Mouse (Mus musculus): ENCODE measurements around the gene Pcsk5. TPM values are rescaled to one million over a fixed set of nuclear protein-coding genes. Genes with fewer than 3 reads are reported as not detected.

Gene Pcsk5
- polyA plus RNA-seq, 1 experiment from 2014 or later, result 12.5 TPM

DNA sequence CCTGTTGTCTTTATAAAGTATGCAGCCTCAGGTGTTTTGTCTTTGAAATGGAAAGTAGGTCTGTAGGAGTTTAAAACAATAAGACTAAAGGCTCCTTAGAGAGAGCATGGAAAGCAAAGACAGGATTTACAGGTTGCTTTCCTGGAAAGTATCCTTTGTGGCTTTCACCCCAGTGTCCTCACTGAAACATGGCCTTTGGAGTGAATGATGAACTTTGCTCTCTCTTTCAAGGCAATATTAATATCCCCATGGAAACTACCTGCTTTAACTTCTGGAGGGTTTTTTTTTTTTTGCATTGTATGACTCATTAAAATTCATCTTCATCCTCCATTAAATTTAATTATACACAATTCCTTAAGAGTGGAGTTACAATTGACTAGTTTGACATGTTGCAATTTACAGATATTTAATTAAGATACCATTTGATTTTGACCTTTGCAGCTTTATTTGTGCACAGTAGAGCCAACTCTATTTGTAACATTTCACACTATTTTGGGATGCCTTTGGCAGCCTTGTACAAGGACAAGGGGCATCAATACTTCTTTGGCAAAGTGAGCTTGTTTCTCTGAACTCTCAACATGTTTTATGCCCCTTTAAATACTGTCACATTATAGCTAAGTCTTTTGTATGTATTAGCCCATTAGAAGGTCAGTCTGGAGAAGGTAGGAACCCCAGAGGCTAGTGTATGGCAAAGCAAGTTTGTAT, 283.9 kb downstream of the Pcsk5 start:
- H3K4me1 ChIP-seq, result no peaks in the 10 kb centered on the region
- H3K36me3 ChIP-seq (replicated peaks), result no peaks in the 10 kb centered on the region
- ATAC-seq (ENCODE audit: low FRiP score), result no peak
- no peak overlapping the region for H3K4me3 ChIP-seq (replicated peaks)
- no peak overlapping the region for H3K27ac ChIP-seq
- no peaks in the 10 kb centered on the region for H3K27me3 ChIP-seq
- no peak overlapping the region for H3K9ac ChIP-seq
- H3K9me3 ChIP-seq, result no peaks in the 10 kb centered on the region
- H3K4me2 ChIP-seq, result no peak overlapping the region

- Histone ChIP-seq H3K9ac (no peak overlapping the region), H3K4me1 (no peaks in the 10 kb centered on the region), H3K4me2 (no peak overlapping the region), H3K27ac (no peak overlapping the region), H3K9me3 (no peaks in the 10 kb centered on the region), H3K4me3 (replicated peaks) (no peak overlapping the region), H3K27me3 (no peaks in the 10 kb centered on the region), H3K36me3 (replicated peaks) (no peaks in the 10 kb centered on the region)
- 69% methylated on average over 4 of the region's 4 CpGs for WGBS
- ATAC-seq (ENCODE audit: low FRiP score), result no peak
Measured at GRCm38 (mm10) chr19:17528746-17529532, 308.5 kb downstream of the Pcsk5 start.

DNA sequence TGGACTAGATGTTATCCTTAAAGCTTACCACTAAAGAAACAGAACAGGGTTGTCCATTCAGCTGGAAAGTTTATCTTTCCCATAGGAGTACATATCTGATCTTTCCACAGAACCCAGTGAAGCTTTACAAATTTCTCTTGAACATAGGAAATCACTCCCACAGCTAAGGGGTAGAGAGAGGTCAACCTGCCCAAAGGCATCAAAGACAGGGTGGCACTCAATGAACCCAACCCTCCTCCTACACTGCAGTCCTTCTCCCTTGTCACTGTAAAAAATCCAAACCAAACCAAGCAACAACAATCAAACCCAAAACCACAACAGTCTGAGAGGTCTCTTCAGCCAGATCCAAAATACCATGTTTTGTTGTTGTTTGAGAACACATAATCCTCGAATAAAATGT, 311.9 kb downstream of the Pcsk5 start:
- Histone ChIP-seq H3K4me3 (replicated peaks) (no peak overlapping the region), H3K4me1 (no peaks in the 10 kb centered on the region), H3K9ac (no peak overlapping the region), H3K9me3 (no peaks in the 10 kb centered on the region), H3K27ac (no peak overlapping the region), H3K36me3 (replicated peaks) (no peaks in the 10 kb centered on the region), H3K4me2 (no peak overlapping the region), H3K27me3 (no peaks in the 10 kb centered on the region)
- ATAC-seq (ENCODE audit: low FRiP score), result no peak
- WGBS, result 85% methylated on average over 1 of the region's 1 CpGs

DNA sequence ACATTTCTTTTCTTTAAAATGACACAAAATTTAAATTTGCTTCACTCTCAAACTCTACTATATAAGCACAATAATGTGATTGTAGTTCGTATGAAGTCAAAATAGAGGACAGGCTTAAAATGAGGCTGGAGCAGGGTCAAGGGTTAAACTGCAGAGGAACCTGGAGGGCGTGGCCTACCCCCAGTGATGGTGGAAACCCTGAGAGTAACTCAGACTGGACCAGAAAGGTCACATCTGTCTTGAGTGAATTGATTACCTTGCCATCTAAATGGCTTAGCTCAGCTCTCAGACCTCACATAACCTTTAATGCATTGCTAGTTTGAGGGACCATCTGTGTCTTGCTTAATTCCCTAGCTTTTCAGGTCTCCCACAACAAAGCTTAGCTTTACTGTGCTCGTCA, 323.0 kb downstream of the Pcsk5 start:
- Histone ChIP-seq H3K9me3 (no peaks in the 10 kb centered on the region), H3K4me2 (no peak overlapping the region), H3K36me3 (replicated peaks) (no peaks in the 10 kb centered on the region), H3K4me1 (no peaks in the 10 kb centered on the region), H3K4me3 (replicated peaks) (no peak overlapping the region), H3K27me3 (no peaks in the 10 kb centered on the region), H3K27ac (no peak overlapping the region), H3K9ac (no peak overlapping the region)
- no peak for ATAC-seq (ENCODE audit: low FRiP score)
- 70% methylated on average over 3 of the region's 3 CpGs for WGBS

GRCm38 (mm10) chr19:17511283-17511682, 326.1 kb downstream of the Pcsk5 start:
- H3K36me3 ChIP-seq (replicated peaks), result no peaks in the 10 kb centered on the region
- no peak overlapping the region for H3K4me2 ChIP-seq
- no peaks in the 10 kb centered on the region for H3K4me1 ChIP-seq
- H3K9ac ChIP-seq, result no peak overlapping the region
- no peak overlapping the region for H3K27ac ChIP-seq
- no peak overlapping the region for H3K4me3 ChIP-seq (replicated peaks)
- H3K9me3 ChIP-seq, result no peaks in the 10 kb centered on the region
- H3K27me3 ChIP-seq, result no peaks in the 10 kb centered on the region
- WGBS, result 85% methylated on average over 5 of the region's 5 CpGs
- no peak for ATAC-seq (ENCODE audit: low FRiP score)

DNA sequence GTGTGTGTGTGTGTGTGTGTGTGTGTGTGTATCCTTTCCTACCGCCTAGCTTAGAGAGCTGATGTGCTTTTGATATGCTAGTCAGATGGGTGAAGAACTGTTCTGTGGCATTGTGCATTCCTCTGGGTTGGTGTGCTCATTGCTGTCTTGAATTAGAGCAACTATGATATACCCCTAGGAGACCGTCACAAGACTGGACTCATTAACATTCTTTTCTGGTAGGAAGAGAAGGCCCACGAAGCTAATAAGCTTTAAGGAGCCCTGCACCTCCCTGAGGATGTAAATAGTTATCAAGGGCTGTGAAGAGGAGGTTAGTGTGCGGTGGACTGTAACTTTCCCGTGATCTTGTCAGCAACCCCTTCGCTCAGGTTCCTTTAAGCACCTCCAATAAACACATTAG, 333.2 kb downstream of the Pcsk5 start:
- H3K36me3 ChIP-seq (replicated peaks), result no peaks in the 10 kb centered on the region
- no peaks in the 10 kb centered on the region for H3K4me1 ChIP-seq
- 59% methylated on average over 6 of the region's 6 CpGs for WGBS
- H3K27me3 ChIP-seq, result no peaks in the 10 kb centered on the region
- ATAC-seq (ENCODE audit: low FRiP score), result no peak
- H3K9me3 ChIP-seq, result no peaks in the 10 kb centered on the region
- no peak overlapping the region for H3K9ac ChIP-seq
- no peak overlapping the region for H3K4me3 ChIP-seq (replicated peaks)
- H3K27ac ChIP-seq, result no peak overlapping the region
- H3K4me2 ChIP-seq, result no peak overlapping the region

DNA sequence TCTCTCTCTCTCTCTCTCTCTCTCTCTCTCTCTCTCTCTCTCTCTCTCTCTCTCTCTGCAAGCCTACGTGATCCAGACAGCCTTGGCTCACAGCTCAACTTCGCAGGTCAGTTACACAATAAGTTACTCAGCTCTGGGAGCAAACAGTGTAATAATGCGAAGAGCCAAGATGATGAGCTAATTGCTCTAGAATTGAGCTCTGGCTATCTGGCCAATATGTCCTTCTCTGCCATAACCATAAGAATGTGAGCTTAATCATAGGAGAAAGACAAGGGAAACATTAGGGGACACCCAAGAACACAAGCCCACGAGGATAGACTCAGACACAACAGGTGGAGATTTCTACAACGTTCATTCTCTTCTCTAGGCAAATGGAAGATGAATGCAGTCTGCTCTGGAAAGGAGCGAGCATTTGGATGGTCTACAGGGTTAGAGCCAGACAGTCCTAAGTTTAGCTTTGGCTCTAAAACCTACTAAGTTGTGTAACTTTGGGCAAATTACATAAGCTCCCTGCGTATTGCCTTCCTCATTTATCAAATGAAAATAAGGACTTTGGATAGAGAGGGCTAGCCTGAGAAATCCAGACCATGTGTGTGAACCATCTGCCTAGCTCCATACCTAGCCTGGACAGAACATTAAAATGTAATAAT, 338.7 kb downstream of the Pcsk5 start:
- no peak overlapping the region for H3K27ac ChIP-seq
- no peak overlapping the region for H3K4me2 ChIP-seq
- 85% methylated on average over 7 of the region's 7 CpGs for WGBS
- no peak overlapping the region for H3K9ac ChIP-seq
- H3K36me3 ChIP-seq (replicated peaks), result no peaks in the 10 kb centered on the region
- no peak for ATAC-seq (ENCODE audit: low FRiP score)
- no peaks in the 10 kb centered on the region for H3K4me1 ChIP-seq
- no peaks in the 10 kb centered on the region for H3K9me3 ChIP-seq
- no peaks in the 10 kb centered on the region for H3K27me3 ChIP-seq
- H3K4me3 ChIP-seq (replicated peaks), result no peak overlapping the region

- H3K9ac ChIP-seq, result no peak overlapping the region
- H3K9me3 ChIP-seq, result no peaks in the 10 kb centered on the region
- peaks cover 15% of the 10 kb centered on the region for H3K4me1 ChIP-seq
- no peak overlapping the region for H3K4me2 ChIP-seq
- 96% methylated on average over 1 of the region's 1 CpGs for WGBS
- no peak overlapping the region for H3K4me3 ChIP-seq (replicated peaks)
- H3K36me3 ChIP-seq (replicated peaks), result no peaks in the 10 kb centered on the region
- H3K27ac ChIP-seq, result no peak overlapping the region
- no peaks in the 10 kb centered on the region for H3K27me3 ChIP-seq
- no peak for ATAC-seq (ENCODE audit: low FRiP score)
Measured at GRCm38 (mm10) chr19:17496131-17496530, 341.3 kb downstream of the Pcsk5 start.

DNA sequence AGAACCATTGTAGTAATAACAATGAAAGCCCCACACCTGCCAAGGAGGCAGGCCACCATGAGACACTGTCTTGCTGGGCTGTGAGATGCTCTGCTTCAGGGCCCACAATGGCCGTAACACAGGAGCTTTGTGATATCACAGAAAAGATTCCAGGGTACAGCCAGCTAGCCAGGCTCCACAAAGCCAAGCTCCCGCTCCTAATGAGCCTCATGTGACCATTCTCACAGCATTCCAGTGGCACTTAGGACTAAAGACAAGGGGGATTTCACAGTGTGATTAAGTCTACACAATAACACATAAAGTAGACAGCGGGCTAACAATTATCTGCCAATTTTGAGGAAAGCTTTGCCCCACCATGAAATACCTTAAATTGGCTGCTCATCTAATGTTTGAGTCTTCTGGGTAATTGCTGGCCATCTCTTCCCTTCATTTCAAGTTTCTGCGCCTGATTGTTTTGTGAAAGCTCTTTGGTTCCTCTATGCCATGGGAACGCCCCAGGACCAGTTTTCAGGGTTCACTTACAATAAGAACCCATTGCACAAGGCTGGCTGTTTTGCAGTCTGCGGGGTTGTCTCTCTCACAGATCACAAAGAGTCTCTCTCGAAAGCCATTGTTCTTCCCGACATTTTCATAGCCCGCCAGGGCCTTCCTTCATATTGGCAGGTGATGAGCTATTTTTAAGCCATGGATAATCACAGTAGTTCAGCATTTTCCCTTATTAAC, 345.4 kb downstream of the Pcsk5 start:
- Histone ChIP-seq H3K27ac (peak overlapping the region; percentile 80), H3K4me3 (replicated peaks) (no peak overlapping the region), H3K9me3 (no peaks in the 10 kb centered on the region), H3K4me1 (peaks cover 21% of the 10 kb centered on the region), H3K36me3 (replicated peaks) (no peaks in the 10 kb centered on the region), H3K9ac (no peak overlapping the region), H3K27me3 (no peaks in the 10 kb centered on the region), H3K4me2 (peak overlapping the region; percentile 8)
- ATAC-seq (ENCODE audit: low FRiP score), result peak; percentile 90
- WGBS, result 6% methylated on average over 9 of the region's 9 CpGs

- no peaks in the 10 kb centered on the region for H3K9me3 ChIP-seq
- H3K4me3 ChIP-seq (replicated peaks), result no peak overlapping the region
- no peaks in the 10 kb centered on the region for H3K36me3 ChIP-seq (replicated peaks)
- H3K4me1 ChIP-seq, result peaks cover 21% of the 10 kb centered on the region
- ATAC-seq (ENCODE audit: low FRiP score), result peak; percentile 30
- H3K9ac ChIP-seq, result no peak overlapping the region
- H3K4me2 ChIP-seq, result no peak overlapping the region
- H3K27ac ChIP-seq, result peak overlapping the region; percentile 80
- H3K27me3 ChIP-seq, result no peaks in the 10 kb centered on the region
- 60% methylated on average over 3 of the region's 3 CpGs for WGBS
Measured at GRCm38 (mm10) chr19:17491322-17491721, 346.1 kb downstream of the Pcsk5 start.

- 57% methylated on average over 3 of the region's 3 CpGs for WGBS
- H3K4me2 ChIP-seq, result no peak overlapping the region
- no peak overlapping the region for H3K27ac ChIP-seq
- peaks cover 21% of the 10 kb centered on the region for H3K4me1 ChIP-seq
- no peak overlapping the region for H3K4me3 ChIP-seq (replicated peaks)
- H3K36me3 ChIP-seq (replicated peaks), result no peaks in the 10 kb centered on the region
- no peak for ATAC-seq (ENCODE audit: low FRiP score)
- H3K27me3 ChIP-seq, result no peaks in the 10 kb centered on the region
- no peaks in the 10 kb centered on the region for H3K9me3 ChIP-seq
- H3K9ac ChIP-seq, result no peak overlapping the region
Measured at GRCm38 (mm10) chr19:17489866-17490141, 347.6 kb downstream of the Pcsk5 start.

DNA sequence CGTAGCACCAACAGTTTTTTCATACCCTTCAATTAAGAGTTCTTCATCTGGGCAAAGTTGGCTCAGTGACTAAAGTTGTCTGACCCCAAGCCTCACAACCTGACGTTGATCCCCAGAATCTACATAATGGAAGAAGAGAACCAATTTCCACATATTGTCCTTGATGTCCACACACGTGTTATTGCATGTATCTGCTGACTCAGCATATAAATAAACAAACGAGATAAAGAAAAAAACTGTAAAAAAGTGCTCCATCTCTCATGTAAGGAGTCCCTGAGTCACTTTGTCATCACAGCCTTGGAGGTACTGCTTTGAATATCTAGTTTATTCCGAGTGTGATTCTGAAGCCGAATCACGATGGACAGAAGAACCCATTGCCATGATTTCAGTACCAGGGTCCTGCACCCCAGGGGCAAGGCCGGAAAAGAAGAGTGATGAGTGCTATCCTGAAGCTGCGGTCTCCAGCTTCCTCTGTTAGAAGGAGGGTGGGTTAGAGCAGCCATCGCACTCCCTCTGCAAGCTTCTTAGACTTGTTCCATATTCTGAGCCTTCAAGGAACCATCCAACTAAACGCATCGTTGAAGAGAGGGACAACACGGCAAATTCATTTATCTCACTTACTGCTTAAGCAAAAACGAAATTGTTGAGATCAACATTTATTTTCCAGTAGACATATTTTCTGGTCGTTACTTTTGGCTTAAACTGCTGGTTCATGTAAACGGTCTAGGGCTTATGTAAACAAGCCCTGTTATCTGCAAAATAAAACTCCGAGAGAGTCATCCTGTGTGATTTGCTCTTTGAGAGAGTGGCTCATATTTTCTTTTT, 348.2 kb downstream of the Pcsk5 start:
- peaks cover 21% of the 10 kb centered on the region for H3K4me1 ChIP-seq
- H3K27ac ChIP-seq, result no peak overlapping the region
- WGBS, result 88% methylated on average over 17 of the region's 17 CpGs
- no peak overlapping the region for H3K9ac ChIP-seq
- no peak for ATAC-seq (ENCODE audit: low FRiP score)
- no peaks in the 10 kb centered on the region for H3K9me3 ChIP-seq
- H3K36me3 ChIP-seq (replicated peaks), result no peaks in the 10 kb centered on the region
- H3K27me3 ChIP-seq, result no peaks in the 10 kb centered on the region
- no peak overlapping the region for H3K4me3 ChIP-seq (replicated peaks)
- H3K4me2 ChIP-seq, result no peak overlapping the region

Data from forebrain, embryonic 12.5 days (tissue).